Mouse (Mus musculus) 3134 (cell line): ENCODE results near the gene Grtp1.

ENCODE experiments used
- DNase-seq: peaks from one replicate; pipeline ENCODE4 v3.0.0-alpha.2; 2011; ENCODE audit warnings: low spot score; ENCODE audit not compliant: insufficient read length; ENCODE audit errors: extremely low read depth

Grtp1 gene

GRCm38 (mm10) chr8:13124897-13125296 lies 75.5 kb downstream of the Grtp1 start:
- DNase-seq = no peak

GRCm38 (mm10) chr8:13122887-13123421 lies 77.5 kb downstream of the Grtp1 start:
- no peak for DNase-seq
